Mouse (Mus musculus) naive thymus-derived CD4-positive, alpha-beta T cell, adult 5 months (primary cell): ENCODE measurements around the gene Gm10112. TPM values are rescaled to one million over a fixed set of nuclear protein-coding genes. Genes with fewer than 3 reads are reported as not detected.

ENCODE experiments used
- polyA plus RNA-seq: library from polyadenylated mRNA; unstranded; fragments of 100-300 nt; shearing (Covaris generic); gene quantifications from one replicate; pipeline ENCODE4 v1.2.1, GENCODE M21; 2017

Gm10112 gene
- polyA plus RNA-seq = not detected

DNA sequence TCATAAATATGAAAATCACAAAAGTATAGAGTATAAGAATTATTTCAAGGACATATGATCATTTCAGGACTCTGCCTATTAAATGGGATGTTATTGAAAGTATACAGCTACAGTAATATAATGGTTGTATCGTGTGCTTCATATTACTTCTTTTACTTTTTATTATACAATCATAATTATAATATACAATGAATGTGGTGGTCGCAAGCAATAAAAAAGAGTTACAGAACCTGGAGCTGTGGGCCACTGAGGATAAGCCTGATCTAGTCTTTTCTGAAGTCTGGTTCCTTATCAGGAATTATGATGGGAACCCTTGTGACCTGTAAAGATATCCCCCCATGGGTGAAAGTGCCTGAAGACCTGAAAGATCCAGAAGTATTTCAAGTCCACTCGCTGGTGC is at the start of gene Gm10112:
Gene Gm10112, plus strand, starts transcription at position 301 of the 400 bp plus-strand sequence.

Other genes starting within 250 kb of the Gm10112 start
- not detected for gene Cylc1, start 57.9 kb upstream of the Gm10112 start, polyA plus RNA-seq